Mouse (Mus musculus): Measurements from ENCODE around the gene Tnxb.
A peak's percentile ranks its signal among the peaks of the same experiment; 100 is the strongest.
"Not testable (repeated sequence)": the region's sequence is repeated elsewhere in the genome, so short reads cannot be mapped to it uniquely, and the experiment has no call there.

The Tnxb gene

DNA sequence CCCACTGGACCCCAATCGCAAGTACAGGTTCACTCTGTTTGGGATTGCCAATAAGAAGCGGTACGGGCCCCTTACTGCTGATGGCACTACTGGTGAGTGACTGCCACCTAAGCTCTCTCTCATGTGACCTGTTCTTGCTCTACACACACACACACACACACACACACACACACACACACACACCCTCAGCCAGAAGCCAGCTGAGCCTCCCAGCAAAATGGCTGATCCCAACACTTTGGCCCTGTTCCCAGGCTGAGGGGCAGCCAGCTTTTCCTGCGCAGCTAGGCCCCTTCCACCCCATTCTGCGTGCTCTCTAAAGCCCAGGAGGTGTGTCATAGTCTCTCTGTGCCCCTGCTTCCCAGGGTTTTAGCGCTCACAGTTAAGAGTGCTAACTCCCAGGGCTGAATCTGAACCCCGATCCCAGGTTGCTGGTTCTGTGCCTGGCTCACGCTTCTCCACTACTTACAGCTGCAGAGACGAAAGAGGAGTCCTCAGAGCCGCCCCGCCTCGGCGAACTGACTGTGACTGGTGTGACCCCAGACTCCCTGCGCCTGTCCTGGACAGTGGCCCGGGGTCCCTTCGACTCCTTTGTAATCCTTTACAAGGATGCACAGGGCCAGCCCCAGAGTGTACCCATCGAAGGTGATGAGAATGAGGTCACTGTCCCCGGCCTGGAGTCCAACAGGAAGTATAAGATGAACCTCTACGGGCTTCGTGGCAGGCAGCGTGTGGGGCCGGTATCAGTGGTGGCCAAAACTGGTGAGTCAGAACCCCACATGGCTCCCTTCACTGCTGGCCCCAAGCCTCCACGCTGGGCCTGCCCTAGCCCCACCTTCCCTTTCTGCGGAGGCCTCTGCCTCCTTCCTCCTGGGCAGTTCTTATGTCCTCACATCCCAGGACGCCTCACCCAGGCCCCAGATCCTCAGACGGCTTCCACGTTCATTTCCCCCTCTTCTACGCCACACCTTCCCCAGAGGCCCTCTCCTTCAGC lies 15.1 kb downstream of the Tnxb start:
- peak; percentile 82 for DNase-seq

DNA sequence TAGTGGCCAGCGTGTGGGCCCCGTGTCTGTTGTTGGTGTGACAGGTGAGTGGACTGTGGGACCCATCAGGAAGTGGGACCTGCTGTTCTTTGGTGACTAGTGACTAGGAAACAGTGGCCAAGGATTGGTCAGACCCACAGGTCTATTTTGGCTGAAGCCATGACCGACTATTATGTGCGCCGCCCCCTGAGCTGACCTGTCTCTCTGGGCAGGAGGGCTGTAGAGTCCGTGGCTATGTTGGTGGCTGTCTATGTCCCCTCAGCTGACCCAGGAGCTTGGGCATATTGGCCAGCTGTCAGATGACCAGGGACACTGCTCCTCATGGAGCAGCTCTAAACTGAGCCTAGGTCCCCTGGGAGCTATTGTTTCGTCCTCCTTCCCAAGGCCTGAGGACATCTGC lies 18.6 kb downstream of the Tnxb start:
- no peak for DNase-seq

DNA sequence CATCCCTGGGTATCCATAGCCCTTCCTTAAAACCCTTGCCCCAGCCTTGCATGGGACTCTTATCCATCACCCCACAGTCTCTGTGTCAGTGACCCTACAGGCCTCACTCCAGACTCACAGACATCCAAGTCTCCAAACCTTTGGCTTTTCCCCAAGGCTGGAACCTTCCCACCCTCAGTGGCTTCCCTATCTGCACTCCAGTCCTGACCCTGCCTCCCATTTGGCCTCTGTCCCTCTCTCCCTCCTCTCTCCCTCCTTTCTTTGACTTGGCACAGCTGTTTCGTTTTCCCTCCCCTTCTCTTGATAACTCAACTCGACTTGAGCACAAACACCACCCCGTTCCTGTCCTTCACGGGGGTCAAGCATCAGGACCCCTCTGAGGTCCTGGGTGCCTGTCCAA lies 20.1 kb downstream of the Tnxb start:
- peak; percentile 75 for DNase-seq

DNA sequence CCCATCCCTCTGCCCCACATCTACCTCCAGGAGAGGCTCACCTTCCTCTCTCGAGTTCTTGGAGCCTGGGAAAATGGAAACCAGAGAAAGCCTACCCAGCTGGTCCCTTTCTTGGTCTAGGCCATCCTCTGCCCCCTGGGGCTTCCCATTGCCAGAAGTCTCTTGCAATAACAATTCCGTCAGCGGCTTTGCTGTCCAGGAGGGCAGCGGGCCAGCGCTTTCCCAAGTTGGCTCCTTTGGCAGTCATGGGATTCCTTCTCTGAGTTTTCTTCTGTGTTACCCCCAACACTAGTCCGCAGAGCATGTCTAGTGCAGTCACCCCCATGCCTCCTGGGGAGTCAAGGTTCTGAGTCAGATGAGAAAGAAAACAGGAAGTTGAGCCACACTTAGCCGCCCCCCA lies 22.6 kb downstream of the Tnxb start:
- peak; percentile 79 for DNase-seq

DNA sequence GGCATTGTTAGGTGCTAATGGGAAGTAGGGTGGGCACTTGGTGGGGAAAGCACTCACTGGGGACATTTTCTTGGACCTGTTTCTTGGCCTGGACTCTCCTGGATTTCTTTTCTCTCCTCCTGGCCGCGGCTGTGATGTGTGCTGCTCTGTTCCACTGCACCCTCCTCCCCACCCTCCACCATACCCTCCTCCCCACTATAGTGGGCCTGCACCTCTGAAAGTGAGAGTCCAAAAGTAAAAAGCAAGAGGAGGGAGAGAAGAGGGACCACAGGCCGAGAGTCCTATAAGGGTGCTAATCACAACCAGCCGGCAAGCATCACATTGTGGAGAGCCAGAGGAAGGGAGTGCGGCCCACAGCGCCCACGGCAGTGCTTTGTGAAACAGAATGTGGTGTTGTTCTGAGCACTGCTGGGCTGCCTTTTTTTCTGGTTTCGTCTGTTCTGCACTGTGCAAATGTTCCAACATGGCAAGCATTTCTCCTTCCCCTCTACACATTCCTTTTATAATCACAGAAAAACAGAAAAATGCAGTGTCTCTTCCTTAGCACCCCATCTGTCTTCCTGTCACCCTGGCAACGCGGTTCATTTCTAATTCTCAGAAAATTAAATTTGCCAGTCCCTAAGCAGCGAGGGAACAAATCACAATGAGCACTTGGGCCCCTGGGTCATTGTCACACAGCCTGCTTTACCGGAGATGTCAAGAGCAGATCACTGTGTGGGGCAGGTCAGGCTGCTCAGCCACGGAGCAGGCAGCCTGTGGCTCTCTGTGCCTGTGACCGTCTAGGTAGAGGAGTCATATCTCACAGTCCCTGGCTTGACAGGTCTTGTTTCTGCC lies 29.5 kb downstream of the Tnxb start:
- DNase-seq, result no peak

DNA sequence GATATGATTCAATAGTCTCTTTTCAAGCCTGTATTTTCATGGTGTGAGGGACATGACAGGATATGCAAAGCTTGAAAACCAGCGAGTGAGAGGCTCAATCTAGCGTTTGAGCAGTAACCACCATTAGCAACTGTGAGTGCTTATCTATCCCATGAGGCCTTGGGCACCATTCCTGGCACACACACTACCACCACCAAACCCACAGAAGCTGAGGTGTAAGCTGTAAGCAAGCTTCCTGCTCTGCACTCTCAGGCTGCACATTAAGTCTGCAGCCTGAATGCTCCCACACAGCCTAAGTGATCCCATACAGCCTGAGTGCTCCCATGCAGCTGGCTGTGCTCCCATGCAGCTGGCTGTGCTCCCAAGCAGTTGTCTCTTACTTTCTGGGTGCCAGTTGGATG lies 30.3 kb downstream of the Tnxb start:
- no peak for DNase-seq

DNA sequence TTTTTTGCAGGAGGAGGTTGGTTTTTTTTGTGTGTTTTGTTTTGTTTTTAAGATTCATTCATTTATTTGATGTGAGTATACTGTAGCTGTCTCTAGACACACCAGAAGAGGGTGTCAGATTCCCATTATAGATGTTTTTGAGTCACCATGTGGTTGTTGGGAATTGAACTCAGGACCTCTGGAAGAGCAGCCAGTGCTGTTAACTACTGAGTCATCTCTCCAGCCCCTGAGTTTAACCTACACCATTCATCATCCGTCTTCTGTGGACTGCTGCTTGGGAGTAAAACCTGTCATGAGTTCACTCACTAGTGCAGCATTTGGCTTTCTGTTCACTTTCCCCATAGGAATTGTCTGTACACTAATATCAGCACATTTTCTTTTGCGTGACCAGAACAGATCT lies 36.1 kb downstream of the Tnxb start:
- not testable (repeated sequence) for DNase-seq

DNA sequence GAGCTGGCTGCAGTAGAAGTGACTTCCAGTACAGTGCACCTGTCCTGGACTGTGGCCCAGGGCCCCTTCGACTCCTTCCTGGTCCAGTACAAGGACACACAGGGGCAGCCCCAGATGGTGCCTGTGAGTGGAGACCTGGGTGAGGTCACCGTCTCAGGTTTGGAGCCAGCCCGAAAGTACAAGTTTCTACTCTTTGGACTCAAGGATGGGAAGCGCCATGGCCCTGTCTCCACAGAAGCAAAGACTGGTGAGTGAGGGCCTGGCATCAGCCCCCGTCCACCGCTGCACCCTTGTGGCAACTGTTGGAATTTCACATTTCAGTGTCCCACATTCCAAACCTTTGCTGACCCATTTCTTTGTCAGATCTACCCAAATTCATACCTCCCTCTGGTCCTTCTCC lies 42.6 kb downstream of the Tnxb start:
- peak; percentile 85 for DNase-seq

DNA sequence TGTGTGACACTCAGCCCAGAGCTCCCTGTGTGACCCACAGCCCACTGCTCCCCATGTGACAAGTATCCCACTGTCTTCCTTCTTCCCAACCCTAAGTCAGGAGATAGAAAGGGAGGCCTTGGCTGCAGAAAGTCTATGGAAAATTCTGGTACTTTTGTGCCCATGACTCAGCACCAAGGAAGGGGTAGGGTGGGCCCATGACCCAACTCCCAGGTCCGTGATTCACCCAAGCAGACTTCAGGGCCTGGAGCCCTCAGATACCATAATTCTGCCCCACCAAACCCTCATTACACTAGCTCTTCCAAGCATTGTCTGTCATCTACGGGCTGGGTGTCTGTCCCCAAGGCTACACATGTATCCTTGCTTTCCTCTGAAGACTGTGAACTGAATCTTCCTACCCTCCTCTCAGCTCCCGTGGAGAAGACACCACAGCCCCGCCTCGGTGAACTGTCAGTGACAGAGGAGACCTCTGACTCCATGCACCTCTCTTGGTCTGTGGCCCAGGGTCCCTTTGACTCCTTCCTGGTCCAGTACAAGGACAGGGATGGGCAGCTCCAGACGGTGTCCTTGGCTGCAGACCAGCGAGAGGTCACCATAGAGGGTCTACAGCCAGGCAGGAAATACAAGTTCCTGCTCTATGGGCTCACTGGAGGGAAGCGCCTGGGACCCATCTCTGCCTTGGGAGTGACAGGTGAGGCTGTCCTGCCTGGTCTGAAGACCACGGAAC lies 44.0 kb downstream of the Tnxb start:
- peak; percentile 55 for DNase-seq

DNA sequence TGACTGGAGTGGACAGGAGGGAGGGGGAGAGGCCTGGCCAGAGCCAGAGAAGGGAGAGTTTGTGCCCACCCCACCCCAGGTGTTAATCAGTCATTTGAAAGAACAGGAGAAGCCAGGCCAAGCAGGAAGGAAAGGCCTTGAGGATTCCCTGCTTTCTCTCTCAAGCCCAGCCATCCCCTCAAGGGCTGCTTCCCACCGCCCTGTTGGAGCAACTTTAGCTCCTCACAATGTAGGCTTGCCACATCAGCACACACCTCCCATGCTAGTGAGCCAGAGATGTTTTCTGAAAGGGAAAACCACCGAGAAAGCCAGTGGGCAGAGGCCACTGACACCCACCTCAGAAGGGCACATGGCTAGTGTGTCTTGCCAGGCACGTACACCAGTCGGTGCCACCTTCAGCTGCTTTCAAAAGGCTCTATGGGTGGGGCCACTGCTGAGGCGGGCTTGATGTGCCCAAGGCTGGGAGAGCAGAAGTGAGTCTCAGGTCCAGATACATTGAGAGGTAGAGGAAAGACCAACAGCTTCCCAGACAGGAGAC lies 44.6 kb downstream of the Tnxb start:
- not testable (repeated sequence) for DNase-seq

DNA sequence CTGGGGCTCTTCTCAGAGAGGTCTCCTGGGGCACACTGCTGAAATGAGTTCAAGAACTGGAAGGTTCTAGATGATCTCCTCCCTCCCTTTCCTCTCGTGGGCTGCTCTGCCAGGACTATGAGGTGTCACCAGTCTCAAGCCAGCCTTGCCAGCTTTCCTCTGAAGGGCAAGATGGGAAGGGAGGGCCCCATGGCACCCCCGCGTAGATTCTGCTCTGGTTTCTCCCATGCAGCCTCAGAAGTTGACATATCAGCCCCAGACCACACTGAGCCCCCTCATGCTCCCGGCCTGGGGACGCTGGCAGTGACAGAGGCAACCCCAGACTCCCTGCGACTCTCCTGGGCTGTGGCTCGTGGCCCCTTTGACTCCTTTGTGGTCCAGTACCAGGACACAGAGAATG lies 45.1 kb downstream of the Tnxb start:
- not testable (repeated sequence) for DNase-seq

DNA sequence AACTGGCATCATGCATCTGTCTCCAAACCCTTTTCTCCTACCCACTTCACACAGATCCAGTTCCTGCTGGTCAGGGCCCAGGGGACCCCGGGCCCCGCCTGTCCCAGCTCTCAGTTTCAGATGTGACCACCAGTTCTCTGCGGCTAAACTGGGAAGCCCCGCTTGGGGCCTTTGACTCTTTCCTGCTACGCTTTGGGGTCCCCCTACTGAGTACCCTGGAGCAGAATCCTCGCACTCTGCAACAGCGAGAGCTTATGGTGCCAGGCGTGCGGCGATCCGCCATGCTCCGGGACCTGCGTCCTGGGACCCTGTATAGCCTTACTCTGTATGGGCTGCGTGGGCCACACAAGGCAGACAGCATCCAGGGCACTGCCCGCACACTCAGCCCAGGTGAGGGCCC lies 45.9 kb downstream of the Tnxb start:
- no peak for DNase-seq

DNA sequence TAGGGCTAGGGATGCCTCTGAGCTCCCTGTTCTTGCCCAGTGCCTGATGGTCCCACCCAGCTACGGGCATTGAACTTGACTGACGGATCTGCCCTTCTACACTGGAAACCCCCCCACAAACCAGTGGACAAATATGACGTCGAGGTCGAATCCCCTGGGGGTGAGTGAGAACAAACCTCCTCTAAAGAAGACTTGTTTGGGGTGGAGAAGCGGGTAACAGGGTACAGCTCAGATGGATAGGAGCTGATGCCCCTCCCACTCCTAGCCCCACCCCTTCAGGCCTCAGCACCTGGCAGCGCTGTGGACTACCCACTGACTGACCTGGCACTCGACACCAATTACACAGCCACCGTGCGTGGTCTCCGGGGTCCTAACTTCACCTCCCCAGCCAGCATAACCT lies 47.1 kb downstream of the Tnxb start:
- DNase-seq, result no peak

DNA sequence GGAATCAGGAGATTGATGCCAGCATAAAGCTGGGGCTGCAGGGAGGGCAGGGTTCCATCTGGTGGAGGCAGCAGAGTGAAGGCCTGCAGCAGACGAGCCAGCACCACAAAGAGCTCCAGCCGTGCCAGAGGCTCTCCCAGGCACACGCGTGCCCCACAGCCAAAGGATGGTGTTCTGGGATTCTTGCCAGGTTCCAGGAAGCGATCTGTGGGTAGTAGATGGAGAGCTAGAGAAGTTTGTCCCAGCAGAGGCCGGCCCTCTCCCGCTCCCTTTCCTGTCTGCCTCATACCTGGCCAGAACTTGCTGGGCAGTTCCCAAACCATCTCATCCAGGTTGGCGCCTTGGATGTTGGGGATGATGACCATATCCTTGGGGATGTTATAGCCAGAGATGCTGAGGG lies 49.6 kb downstream of the Tnxb start:
- not testable (repeated sequence) for DNase-seq

DNA sequence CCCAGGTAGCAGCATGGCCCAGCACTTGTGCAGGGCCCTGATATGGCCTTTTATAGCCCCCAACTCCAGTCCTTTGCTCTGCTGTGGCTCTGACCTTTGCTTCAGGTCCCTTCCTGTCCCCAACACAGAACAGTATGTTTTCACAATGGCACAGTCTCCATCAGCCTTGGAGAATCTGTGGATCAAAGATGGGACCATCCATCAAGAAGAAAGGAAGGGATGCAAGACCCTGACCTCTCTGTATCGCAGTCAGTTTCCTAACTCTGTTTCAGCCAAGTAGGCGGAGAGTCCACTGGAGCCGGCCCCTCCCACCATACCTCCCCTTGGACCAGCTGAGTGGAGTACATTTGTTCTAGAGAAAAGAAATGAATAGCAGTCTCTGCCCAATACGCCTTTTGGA lies 51.9 kb downstream of the Tnxb start:
- not testable (repeated sequence) for DNase-seq

DNA sequence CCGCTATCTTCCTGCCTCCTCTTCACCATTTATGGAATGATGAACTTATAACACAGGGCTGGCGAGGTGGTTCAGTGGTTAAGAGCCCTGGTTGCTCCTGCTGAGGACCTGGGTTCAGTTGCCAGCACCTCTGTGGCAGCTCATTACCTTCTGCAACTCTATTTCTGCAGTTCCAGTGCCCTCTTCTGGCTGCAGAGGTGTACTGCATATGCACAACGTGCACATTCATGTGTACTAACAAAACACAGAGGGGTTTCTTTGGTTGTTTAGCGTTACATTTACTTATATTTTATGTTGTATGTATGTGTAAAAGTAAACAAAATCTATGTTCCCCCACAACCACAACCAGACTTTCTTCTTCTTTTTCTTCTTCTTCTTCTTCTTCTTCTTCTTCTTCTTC lies 52.7 kb downstream of the Tnxb start:
- DNase-seq, result no peak

DNA sequence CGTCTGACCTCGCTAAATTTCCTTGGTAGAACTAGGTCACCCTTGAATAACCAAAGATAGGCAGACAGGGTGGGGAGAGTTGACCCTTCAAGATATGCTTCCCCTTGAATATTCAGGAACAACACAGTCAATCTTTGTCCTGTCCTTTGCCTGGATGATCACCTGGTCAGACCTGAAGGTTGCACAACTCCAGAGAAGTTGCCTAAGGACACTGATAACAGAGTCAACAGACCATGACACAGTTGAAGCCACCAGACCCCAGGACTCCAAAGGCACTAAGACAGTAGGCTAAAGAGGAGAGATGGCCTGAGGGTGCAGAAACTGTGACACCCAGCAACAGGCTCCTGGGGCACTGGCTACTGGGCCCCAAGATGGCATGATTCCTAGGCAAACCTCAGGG lies 57.6 kb downstream of the Tnxb start:
- no peak for DNase-seq

DNA sequence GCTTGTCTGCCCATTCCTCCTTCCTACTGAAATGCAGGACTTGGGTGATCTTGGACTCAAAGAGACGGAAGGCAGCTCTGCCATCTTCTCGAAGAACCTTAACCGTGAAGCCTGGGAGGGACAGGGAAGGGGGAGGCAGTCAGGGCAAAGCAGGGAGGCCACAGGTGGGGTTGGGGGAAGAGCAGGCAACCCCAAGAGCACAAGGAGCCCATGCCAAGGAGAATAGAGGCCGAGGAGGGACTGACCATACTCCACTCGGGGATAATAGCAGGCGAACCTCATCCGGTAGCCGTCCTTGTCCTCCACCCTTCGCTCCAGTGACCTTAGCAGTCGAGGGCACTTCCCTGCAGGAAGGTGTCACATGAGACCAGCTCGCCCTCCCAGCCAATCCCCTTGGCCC lies 58.8 kb downstream of the Tnxb start:
- DNase-seq, result not testable (repeated sequence)

DNA sequence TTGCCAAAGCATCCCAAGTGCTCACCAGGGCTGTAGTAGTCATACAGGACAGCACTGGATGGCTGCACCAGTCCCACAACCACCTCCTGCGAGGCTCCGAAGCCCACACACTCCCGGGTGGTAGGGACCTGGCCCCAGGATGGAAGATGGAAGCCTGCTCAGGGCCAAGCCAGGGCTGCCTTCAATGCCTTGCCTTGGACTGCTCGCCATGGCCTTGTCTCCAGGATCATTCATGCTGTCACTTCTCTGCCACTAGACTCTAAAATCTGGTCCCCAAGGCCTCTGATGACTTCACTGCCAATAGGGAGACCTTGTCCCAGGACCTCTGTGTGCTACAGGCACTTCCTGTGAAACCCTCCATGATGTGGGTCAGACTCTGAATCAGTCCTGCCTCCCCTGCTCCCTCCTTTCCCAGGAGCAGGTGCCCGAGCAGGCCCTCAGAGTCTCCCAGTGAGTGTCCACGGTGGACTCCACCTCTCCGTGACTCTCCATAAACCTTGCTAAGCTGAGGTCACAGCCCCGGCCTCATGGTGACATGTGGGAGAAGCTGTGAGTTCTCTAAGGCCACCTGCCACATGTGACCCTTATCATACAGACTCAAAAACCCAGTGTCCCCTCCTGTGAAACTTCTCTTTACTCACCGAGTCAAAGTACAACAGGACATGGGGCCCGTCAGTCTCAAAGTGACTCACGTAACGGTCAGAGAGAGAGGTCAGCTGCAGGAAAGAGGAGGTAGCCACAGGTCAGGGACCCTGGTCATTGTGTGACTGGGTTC lies 59.6 kb downstream of the Tnxb start:
- DNase-seq, result not testable (repeated sequence)

DNA sequence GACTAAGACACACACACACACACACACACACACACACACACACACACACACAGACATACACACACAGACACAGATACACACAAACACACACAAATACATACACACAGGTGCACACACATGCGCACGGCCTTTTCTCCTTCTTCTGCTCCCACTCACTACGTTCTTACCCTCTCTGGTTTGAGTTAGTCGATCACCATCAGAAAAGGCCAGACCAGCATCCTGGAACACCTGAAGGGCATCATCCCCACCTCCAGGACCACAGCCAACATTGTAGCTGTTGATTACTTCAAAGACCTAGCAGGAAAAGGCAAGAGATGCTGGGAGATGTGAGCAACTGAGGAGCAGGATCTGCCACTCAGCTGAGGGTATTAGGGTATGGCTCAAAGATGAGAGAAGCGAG lies 67.1 kb downstream of the Tnxb start:
- DNase-seq, result not testable (repeated sequence)

DNA sequence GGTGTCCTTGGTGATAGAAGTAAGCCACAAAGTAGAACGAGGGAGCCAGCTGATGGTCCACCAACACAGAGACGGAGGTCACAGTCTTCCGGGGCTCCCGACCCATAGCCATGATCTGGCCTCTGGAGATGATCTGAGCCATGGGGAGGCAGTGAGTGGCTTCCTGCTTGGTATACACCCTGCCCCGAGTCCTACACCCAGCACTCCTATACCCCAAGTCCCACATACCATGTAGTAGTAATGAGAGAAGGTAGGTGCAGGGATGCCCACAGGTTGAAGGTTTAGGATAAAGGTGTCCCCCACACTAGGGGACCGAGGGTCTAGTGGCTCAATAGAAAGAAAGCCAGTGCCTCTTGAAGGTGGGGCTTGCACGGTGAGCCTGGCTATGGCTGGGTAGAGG lies 69.4 kb downstream of the Tnxb start:
- not testable (repeated sequence) for DNase-seq

DNA sequence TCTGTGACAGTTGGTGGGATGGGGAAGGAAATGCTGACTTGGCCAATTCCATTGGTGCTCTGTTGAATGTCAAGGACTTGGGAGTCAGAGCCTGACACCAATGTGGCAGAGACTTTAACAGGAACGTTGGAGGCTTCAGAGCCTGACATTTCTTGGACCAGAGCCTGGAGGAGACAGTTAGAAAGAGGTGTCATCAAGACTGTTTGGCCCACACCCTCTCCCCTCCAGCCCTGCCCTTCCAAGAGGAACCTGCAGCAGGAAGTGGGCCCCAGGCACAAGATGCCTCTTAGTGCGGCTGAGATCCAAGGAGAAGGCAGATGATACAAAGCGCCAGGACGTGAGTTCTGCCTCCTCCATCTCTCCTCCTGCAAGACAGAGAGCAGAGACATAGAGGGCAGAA lies 69.9 kb downstream of the Tnxb start:
- DNase-seq, result no peak

Measured in kidney, postnatal 10 days (tissue).